Mouse (Mus musculus): Measurements from ENCODE around the gene Slc25a26. TPM values are rescaled to one million over a fixed set of nuclear protein-coding genes. Genes with fewer than 3 reads are reported as not detected.

Slc25a26 gene
- total RNA-seq, 2 experiments from 2014 or later, result 19.3 to 21.1 TPM

DNA sequence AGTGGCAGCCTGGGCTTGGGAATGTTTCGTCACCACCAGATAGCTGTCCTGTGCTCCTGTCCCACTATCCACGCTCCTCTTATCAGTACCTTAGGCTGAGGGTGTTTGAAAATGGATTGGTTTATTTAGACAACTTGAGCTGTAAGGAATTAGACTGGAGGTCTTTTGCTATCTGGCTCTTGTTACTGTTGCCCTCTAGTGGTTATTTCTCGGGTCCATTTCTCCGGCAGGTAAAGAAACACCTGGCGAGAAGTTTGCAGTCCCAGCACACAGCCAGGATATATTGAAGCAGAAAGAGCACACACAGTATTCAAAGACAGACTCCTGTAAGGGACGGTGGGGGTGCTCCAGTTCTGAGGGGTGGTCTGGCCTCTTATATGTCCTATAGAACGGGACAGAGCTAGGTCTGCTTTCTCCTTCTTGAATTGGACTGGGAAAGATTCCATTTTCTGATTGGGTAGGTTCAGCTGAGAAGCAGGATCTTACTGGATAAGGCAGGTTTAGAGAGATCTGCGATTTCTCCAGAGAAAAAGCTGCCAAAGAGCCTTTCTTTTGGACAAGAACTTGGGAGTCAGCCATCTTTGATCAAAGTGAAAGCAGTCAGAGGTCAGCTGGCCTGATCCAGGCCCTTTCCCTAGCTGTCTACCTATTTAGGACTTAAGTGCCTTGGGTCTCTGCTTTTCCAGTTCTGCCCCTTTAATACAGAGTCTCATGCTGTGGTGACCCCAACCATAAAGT is 63.2 kb downstream of the Slc25a26 start:
- peak; percentile 69 for TF ChIP-seq CTCF (conservative IDR thresholded peaks at IDR 0.05)
- DNase-seq (ENCODE audit: low spot score in 2 of 2), result no peak
- no peak overlapping the region for H3K4me3 ChIP-seq
- no peak overlapping the region for H3K27ac ChIP-seq

DNA sequence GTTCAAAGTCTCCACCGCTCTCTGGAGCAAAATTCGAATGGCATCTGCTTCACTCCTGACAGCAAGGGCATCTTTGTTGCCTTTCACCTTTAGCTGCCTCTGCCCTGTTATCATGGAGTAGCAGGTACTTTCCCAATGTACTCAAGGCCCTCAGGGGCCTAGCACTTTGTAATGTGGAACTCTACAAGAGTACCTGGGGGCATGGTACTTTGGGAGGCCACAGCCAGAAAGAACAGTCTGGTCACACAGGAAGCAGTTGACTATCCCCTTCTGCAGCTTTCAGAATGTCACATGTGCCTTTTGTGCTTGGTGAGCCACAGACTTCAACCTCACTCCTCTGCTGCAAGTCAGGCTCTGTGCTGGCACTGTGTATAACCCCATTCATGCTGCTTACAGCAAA is 65.6 kb downstream of the Slc25a26 start:
- Histone ChIP-seq H3K27ac (no peak overlapping the region), H3K4me3 (no peak overlapping the region)
- DNase-seq (ENCODE audit: low spot score in 2 of 2), result no peak
- no peak for TF ChIP-seq CTCF (conservative IDR thresholded peaks at IDR 0.05)

DNA sequence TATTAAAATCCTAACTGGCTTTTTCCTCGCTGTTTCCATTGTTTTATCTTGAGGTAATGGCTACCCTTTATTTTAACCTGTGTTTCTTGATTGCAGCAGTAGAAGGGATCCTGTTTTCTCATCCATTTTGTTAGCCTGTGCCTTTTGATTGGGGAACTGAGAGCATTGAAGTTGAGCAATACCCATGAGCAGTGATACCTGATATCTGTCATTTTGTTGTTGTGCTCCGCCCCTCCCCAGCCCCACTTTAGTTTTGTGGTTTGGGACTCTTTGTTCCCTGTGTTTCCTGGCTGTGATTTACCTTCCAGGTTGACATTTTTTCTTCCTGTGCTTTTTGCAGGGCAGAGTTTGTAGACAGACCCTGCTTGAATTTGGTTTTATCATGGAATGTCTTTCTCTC is 67.9 kb downstream of the Slc25a26 start:
- DNase-seq (ENCODE audit: low spot score in 2 of 2), result no peak
- no peak overlapping the region for H3K27ac ChIP-seq
- no peak overlapping the region for H3K4me3 ChIP-seq
- no peak for TF ChIP-seq CTCF (conservative IDR thresholded peaks at IDR 0.05)

DNA sequence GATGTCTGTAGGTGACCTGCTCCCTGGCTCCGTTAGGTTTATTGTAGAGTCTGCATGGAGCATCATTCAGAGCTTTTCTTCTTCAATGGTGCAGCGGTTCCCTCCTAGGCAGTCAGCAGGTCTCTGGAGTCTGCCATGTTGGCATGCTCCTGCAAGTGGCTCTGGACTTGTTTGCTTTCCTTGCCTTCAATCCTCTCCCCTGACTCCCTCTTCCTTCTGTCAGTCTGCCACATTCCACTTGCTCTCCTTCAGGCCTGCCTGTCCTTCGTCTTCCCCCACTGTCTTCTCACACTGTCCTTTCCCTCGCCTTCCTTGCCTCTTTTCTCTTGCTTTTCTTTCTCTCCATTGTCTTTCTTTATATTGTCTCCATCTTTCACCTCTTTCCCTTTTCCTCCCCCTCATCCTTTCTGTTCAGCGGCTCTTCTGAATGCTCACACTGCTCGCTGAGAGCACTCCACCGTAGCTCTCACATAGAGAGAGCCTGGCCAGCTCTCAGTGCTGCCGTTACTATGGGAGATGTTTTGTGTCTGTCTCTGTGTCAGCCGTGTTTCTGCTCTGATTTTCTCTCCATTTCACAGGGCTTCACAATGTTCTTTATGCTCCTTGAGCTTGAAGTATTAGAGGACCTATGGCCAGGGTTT is 75.5 kb downstream of the Slc25a26 start:
- no peak for DNase-seq (ENCODE audit: low spot score in 2 of 2)
- Histone ChIP-seq H3K4me3 (no peak overlapping the region), H3K27ac (peak overlapping the region; percentile 68)
- TF ChIP-seq CTCF (conservative IDR thresholded peaks at IDR 0.05), result no peak

DNA sequence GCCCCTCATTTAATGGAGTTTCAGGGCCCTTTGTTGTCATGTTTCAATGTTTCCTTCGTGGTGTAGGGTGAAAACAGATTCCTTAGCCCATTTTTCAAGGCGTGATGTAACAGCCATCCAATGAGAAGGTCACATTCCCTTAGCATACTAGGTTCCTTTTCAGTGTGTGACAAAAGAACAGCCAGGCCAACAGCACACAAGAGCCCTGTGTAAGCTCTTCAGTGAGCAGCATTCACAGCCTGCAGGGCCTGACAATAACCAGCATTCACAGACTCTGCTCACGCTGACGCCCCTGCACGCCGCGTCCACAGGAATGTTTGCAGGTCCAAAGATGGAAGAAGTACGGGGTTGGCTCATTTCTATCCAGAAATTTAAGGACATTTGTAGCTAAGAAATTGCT is 77.9 kb downstream of the Slc25a26 start:
- no peak for DNase-seq (ENCODE audit: low spot score in 2 of 2)
- TF ChIP-seq CTCF (conservative IDR thresholded peaks at IDR 0.05), result no peak
- Histone ChIP-seq H3K27ac (peak overlapping the region; percentile 68), H3K4me3 (no peak overlapping the region)

DNA sequence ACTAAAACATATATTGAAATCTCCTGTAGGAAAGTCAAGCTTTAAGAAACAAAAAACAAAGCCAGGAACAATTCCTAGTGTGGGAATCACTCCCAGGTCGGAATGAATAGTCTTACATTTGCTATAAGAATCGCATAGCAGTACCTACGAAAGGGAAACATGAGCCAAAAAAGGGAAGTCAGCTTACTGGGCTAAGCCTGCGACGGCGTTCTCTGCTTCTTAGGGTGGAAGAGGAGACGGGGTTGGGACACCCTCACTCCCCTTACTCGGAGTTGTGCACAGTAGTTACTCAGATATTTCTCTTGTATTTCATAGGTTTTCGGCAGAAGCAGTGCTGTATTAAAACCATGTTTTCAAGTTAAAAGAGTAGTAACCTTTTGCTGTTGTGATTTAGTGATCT is 81.9 kb downstream of the Slc25a26 start:
- DNase-seq (ENCODE audit: low spot score in 2 of 2), result no peak
- Histone ChIP-seq H3K27ac (no peak overlapping the region), H3K4me3 (no peak overlapping the region)
- no peak for TF ChIP-seq CTCF (conservative IDR thresholded peaks at IDR 0.05)

DNA sequence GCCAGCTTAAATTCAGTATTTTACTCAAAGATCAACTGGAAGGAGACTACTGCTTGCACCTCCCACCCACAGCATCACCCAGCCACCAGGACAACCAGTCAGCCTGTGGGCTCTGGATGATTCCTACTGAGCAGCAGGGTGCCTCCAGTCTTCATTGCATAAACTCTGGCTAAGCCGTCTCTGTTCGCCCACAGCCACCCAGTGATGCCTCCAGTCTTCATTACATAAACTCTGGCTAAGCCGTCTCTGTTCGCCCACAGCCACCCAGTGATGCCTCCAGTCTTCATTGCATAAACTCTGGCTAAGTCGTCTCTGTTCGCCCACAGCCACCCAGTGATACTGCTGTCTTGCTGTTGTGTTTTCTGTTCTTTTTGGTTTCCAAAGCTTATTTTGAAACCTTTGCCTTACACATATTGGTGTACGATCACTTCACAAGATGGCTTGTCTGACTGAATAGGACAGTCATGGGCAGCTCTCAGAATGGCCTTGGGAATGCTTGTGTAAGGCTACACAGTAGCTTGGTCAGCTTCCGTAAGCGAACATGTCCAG is 84.1 kb downstream of the Slc25a26 start:
- Histone ChIP-seq H3K27ac (peak overlapping the region; percentile 68), H3K4me3 (no peak overlapping the region)
- peak; percentile 20 to 53 for DNase-seq (ENCODE audit: low spot score in 2 of 2)
- no peak for TF ChIP-seq CTCF (conservative IDR thresholded peaks at IDR 0.05)

DNA sequence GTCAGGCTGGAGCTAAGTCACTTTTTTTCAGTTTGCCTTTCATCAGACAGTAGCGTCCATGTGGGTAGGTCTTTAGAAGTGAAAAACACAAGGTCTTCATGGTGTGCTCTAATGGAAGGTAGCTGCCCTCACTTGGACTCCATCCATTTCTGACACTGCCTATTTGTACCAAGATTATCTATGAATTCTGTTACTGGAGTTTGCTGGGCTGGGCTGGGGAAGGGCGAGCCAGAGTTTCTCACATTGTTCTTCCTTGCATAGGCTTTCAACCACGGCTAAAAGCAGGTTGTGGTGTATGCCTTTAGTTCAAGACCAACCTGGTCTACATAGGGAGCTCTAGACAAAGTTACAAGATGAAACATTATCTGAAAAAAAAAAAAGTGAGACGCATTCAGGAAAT is 84.8 kb downstream of the Slc25a26 start:
- Histone ChIP-seq H3K4me3 (no peak overlapping the region), H3K27ac (no peak overlapping the region)
- DNase-seq (ENCODE audit: low spot score in 2 of 2), result no peak
- TF ChIP-seq CTCF (conservative IDR thresholded peaks at IDR 0.05), result no peak

DNA sequence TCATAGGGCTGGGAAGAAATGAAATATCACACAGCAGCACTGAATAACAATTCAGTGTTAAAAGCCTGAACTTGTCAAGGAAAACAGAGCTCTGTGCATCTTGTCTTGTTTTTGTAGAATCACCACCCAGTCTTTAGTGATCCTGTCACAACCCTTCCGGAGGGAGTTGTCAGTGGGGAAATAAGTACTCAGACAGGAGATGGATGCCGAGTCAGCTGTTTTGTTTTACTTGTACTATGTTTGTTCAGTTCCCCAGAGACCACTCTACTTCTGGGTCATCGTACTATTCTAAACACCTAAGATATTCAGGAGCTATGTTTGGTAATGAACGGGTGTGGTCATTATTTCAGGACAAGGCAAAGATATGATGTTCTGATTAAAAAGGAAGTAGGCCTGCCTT is 88.2 kb downstream of the Slc25a26 start:
- Histone ChIP-seq H3K27ac (no peak overlapping the region), H3K4me3 (no peak overlapping the region)
- DNase-seq (ENCODE audit: low spot score in 2 of 2), result no peak
- no peak for TF ChIP-seq CTCF (conservative IDR thresholded peaks at IDR 0.05)

DNA sequence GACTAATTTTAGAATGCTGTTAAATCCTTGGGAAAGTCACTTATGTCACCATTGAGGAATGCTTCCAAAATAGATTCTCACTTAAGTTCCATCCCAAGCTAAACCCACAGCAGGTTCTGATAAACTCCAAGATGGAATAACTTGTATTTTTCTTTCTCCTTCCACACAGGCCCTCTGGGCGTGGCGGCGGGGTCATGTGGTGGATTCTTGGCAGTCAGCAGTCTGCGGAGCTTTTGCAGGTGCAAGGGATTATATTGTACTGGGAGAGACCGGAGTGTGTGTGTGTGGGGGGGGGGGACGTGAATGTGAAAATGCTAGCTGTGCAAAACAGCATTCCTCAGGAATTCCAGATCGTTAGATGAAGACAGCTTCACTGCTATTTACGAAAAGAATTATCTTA is 92.1 kb downstream of the Slc25a26 start:
- Histone ChIP-seq H3K27ac (no peak overlapping the region), H3K4me3 (no peak overlapping the region)
- TF ChIP-seq CTCF (conservative IDR thresholded peaks at IDR 0.05), result no peak
- no peak for DNase-seq (ENCODE audit: low spot score in 2 of 2)

DNA sequence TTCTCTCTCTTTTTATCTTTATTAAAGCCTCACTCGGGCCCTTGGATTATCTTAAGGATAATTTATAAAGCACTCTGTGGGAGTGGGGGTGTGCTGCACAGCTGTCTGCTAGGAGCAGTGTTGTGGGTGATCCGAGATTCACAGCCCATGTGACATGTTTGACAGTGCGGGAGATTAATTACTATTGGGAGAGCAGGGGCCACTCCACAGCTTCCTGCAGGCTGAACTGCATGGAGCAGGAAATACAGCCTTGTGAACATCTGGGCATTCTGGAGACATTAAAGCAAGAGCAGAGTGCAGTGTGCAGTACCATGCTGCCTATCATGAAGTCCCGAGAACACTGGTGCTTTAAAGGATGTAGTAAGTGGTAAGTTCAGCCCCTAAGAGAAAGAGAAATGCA is 92.6 kb downstream of the Slc25a26 start:
- H3K4me3 ChIP-seq, result no peak overlapping the region
- no peak overlapping the region for H3K27ac ChIP-seq
- DNase-seq (ENCODE audit: low spot score in 2 of 2), result no peak
- no peak for TF ChIP-seq CTCF (conservative IDR thresholded peaks at IDR 0.05)

DNA sequence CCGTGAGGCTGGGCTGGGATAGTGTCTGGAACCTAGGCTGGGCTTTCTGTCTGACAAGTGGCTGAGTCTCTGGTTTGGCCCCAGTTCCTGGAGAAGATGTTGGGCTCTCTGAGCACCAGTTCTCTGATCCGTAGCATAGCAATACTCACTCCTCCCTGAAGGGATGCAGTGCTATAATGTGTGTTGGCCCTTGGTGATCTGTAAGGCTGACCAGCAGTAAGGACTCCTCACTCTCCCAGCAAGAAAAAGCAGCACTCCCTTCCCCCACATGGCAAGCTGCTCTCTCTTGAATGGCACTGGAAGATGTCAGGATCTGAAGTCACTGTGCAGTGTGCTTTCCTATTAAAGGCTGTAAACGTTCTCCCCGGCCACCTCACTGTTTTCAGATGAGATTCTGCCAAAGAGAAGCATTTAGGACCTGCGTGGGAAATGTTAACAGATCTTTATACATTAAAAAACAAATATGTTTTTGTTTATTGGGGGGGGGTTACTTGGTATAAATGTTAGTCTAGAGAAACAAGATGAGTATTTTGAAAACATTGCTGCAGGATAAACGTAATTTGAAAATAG is 94.0 kb downstream of the Slc25a26 start:
- H3K27ac ChIP-seq, result no peak overlapping the region
- TF ChIP-seq CTCF (conservative IDR thresholded peaks at IDR 0.05), result no peak
- no peak overlapping the region for H3K4me3 ChIP-seq
- DNase-seq (ENCODE audit: low spot score in 2 of 2), result no peak

DNA sequence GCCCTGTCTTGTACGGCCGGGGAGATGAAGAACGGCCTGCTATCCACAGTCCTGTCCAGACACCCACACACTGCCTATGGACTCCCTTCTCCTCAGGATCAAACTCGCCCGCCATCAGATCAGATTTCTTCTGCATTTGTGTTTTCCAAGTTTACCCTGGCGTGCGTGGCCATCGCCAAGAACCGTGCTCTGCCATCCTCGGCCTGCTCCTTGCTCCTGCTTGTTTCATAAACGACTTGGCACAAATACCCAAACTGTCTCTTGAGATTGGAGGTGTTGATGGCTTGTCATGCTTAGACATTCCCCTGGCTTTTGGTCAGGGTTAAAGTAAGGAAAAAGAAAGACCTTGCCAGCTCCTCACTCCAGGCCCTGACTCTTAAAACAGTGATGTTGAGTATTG is 94.6 kb downstream of the Slc25a26 start:
- no peak for TF ChIP-seq CTCF (conservative IDR thresholded peaks at IDR 0.05)
- Histone ChIP-seq H3K4me3 (no peak overlapping the region), H3K27ac (no peak overlapping the region)
- DNase-seq (ENCODE audit: low spot score in 2 of 2), result no peak
